Mouse (Mus musculus) forebrain, embryonic 11.5 days (tissue): ENCODE data around the gene Elovl2. TPM values are rescaled to one million over a fixed set of nuclear protein-coding genes. Genes with fewer than 3 reads are reported as not detected.

Experiments used
- ATAC-seq: fragments of 200-750 bp; cut with Nextera tagmentation; replicated peaks from 2 replicates; pipeline ENCODE4 v1.8.0; 2017; ENCODE audit warnings: moderate TSS enrichment; ENCODE audit not compliant: low FRiP score
- DNase-seq: peaks from one replicate; pipeline ENCODE4 v3.0.0-alpha.2; 2017; ENCODE audit warnings: low spot score
- H3K27ac ChIP-seq: fragments of 300-500 bp; sonication (generic); 2 replicates; pipeline ENCODE4 v1.5.1; 2014; ENCODE audit warnings: low read depth, low read length
- H3K27me3 ChIP-seq: fragments of 300-500 bp; sonication (generic); 2 replicates; pipeline ENCODE4 v1.6.1; 2014; ENCODE audit warnings: mild to moderate bottlenecking, low read length, mixed read lengths; ENCODE audit not compliant: control insufficient read depth, insufficient read depth
- H3K36me3 ChIP-seq: fragments of 300-500 bp; sonication (generic); 2 replicates; pipeline ENCODE4 v1.6.1; 2014; ENCODE audit warnings: mild to moderate bottlenecking, low read length, moderate library complexity, mixed read lengths; ENCODE audit not compliant: control insufficient read depth, insufficient read depth
- H3K4me1 ChIP-seq: fragments of 300-500 bp; sonication (generic); replicated peaks from 2 replicates; pipeline ENCODE4 v1.6.1; 2014; ENCODE audit warnings: low read length, mixed read lengths; ENCODE audit not compliant: control insufficient read depth, insufficient read depth
- H3K4me2 ChIP-seq: fragments of 300-500 bp; sonication (generic); 2 replicates; pipeline ENCODE4 v1.6.1; 2014; ENCODE audit warnings: low read depth, mild to moderate bottlenecking, low read length, moderate library complexity, mixed read lengths; ENCODE audit not compliant: severe bottlenecking
- H3K4me3 ChIP-seq: fragments of 300-500 bp; sonication (generic); 2 replicates; pipeline ENCODE4 v1.5.1; 2014; ENCODE audit warnings: low read depth, low read length
- H3K9ac ChIP-seq: fragments of 300-500 bp; sonication (generic); 2 replicates; pipeline ENCODE4 v1.6.1; 2014; ENCODE audit warnings: low read length
- H3K9me3 ChIP-seq: fragments of 300-500 bp; sonication (generic); 2 replicates; pipeline ENCODE4 v1.6.1; 2016; ENCODE audit warnings: low read length, mixed read lengths; ENCODE audit not compliant: control insufficient read depth
- whole genome bisulfite sequencing: fragments of 180-500 bp; shearing (Covaris S2); extraction: QIAGEN DNeasy Blood & Tissue Kit; methylation state at CpG from one replicate; pipeline ENCODE4 v1.1.7; 2014; 5-methylcytosine and 5-hydroxymethylcytosine counted together
- polyA plus RNA-seq: library from polyadenylated mRNA; unstranded; fragments of >200 nt; fragmentation: Nextera tagmentation; extraction: Ambion mirVana; gene quantifications from 2 replicates; pipeline ENCODE4 v1.2.1, GENCODE M21; 2014

Elovl2 gene
- polyA plus RNA-seq, 1 experiment from 2014 or later = 52.8 TPM

DNA sequence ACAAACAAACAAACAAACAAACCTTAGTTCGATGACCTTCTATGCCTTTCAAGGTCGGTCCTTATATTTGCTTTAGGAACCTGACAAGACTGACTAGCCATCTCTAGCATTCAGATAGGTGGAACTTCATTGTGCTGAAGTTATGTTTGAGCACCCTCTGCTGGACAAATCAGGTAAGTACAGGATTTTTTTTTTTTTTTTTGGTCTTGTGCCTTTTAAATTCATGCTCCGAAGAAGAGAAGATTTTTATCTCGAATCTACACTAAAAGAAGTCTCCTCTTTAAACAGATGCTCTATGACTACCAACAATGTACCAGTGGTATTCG, 18.6 kb upstream of the Elovl2 start:
- DNase-seq = no peak
- no peak for ATAC-seq
- Histone ChIP-seq H3K9me3 (no peaks in the 10 kb centered on the region), H3K4me3 (no peak overlapping the region), H3K4me1 (no peaks in the 10 kb centered on the region), H3K9ac (no peak overlapping the region), H3K27me3 (no peaks in the 10 kb centered on the region), H3K27ac (no peak overlapping the region), H3K4me2 (no peak overlapping the region), H3K36me3 (no peaks in the 10 kb centered on the region)
- WGBS = 13% methylated on average over 5 of the region's 5 CpGs

DNA sequence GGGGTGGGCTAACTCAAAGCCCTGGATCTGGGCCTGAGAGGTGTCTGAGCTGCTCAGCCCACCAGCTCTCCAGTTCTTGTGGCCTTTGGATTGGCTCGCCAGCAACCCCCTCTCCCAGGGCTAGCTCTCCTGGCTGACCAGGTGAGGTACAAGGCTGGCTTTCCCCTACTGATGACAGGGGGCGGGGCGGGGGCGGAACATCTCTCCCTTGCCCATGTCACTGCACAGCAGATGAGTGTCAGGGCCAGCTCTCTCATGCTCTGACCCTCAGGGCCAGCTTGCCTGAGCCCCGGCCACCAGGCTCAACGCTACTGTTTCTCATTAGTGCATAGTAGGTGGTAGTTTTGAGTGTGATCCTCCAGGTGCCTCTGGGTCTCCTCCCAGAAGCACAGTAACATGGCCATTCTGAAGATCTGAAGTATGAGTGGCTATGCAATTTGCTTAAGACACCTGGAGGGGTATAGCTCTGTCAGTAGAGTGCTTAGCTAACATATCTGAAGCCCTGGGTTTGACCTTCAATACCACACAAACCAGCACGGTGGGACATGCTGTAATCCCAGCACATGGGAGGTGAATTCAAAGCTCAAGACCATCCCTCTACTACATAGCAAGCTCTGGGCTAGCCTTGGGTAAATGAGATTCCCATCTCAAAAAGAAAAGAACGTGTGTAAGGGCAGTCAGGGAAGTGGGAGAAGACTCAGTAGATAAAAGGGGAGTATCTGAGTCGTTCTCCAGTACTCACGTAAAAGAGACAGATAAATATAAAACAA, 18.0 kb upstream of the Elovl2 start:
- Histone ChIP-seq H3K36me3 (no peaks in the 10 kb centered on the region), H3K4me3 (no peak overlapping the region), H3K9ac (no peak overlapping the region), H3K4me2 (no peak overlapping the region), H3K27me3 (no peaks in the 10 kb centered on the region), H3K27ac (no peak overlapping the region), H3K4me1 (no peaks in the 10 kb centered on the region), H3K9me3 (no peaks in the 10 kb centered on the region)
- DNase-seq (no peak), ATAC-seq (0 out of 2 replicates have a peak, but pooled peaks have one; percentile 27)
- 74% methylated on average over 10 of the region's 10 CpGs for WGBS

DNA sequence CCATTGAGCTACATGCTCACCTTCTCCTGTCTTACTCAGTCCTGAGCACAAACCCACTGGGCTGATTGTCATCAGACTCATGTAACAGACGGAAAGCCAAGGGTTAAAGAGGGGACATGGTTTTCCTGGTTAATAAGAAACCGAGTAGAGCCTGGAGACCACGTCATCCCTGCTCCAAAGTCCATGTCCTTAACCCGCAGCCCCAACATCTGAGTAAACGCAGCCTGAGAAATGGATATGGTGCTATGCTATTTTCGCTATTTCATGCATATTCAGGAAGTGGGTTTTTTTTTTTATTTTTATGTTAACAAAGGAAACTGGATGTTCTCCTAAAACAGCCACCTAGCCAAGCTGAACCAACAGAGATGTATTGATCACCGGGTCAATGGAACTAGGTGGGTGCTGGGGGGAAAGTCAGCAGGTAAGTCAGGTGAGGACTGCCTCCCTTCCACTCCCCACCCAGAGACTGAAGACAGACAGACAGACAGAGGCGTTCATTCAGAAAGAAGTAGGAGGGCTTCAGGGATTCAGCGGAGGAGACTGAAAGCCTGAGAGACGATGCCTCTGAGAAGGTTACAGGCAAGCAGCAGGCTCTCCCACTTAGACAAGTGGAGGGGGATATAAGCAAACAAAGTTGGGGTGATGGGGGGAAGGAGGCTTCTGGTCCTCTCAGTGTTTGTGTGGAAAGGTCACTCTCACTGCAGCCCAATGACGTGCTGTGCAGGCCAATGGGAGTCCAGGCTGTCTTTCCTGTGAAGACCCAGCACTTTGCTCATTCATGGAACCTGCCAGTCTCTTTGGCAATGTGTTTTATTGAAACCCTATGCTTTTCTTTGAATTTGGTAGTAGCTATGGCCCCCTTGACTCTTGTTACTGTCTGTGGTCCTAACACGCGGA, 15.9 kb upstream of the Elovl2 start:
- 83% methylated on average over 13 of the region's 13 CpGs for WGBS
- DNase-seq (no peak), ATAC-seq (no peak)
- Histone ChIP-seq H3K4me2 (no peak overlapping the region), H3K27ac (no peak overlapping the region), H3K4me3 (no peak overlapping the region), H3K9me3 (no peaks in the 10 kb centered on the region), H3K36me3 (no peaks in the 10 kb centered on the region), H3K27me3 (no peaks in the 10 kb centered on the region), H3K4me1 (no peaks in the 10 kb centered on the region), H3K9ac (no peak overlapping the region)

DNA sequence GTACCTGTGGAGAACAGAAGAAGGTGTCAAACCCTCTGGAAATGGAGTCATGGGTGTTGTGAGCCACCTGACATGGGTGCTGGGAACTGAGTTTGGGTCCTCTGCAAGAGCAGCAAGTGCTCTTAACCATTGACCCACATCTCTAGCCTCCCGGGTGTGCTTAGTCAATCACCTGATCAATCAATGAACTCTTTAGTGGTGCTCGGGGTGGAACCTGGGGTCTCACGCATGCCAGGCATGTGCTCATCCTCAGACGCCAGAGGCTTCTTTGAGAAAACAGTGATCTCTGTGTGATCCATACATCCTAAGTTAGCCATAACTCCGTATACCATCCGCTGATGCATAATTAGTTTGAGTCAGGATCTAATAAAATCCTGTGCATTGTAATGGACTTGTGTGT, 15.0 kb upstream of the Elovl2 start:
- no peak overlapping the region for H3K4me2 ChIP-seq
- no peaks in the 10 kb centered on the region for H3K9me3 ChIP-seq
- no peak overlapping the region for H3K9ac ChIP-seq
- H3K36me3 ChIP-seq = no peaks in the 10 kb centered on the region
- no peak overlapping the region for H3K4me3 ChIP-seq
- no peaks in the 10 kb centered on the region for H3K27me3 ChIP-seq
- DNase-seq (no peak), ATAC-seq (no peak)
- H3K4me1 ChIP-seq = no peaks in the 10 kb centered on the region
- 88% methylated on average over 6 of the region's 6 CpGs for WGBS
- no peak overlapping the region for H3K27ac ChIP-seq

DNA sequence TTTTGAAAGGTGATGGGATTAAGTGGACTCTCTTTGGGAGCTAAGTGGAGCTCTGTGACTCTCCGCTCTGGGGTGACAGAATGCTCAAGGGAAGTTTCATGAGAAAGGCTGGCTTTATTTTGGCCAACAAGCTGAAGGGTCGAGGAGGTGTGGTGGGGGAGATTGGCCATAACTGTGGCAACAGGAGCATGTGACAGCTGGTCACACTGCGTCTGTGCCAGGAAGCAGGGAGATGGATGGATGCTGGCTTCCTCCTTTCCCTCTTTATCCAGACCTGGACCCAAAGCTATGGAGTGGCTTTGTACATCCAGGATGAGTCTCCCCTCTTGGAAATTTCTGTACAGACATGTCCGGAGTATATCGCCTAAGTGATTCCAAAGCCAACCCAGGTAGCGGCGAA, 13.0 kb upstream of the Elovl2 start:
- no peak overlapping the region for H3K27ac ChIP-seq
- WGBS = 93% methylated on average over 7 of the region's 7 CpGs
- no peaks in the 10 kb centered on the region for H3K9me3 ChIP-seq
- no peak overlapping the region for H3K4me2 ChIP-seq
- no peaks in the 10 kb centered on the region for H3K27me3 ChIP-seq
- H3K9ac ChIP-seq = no peak overlapping the region
- DNase-seq (no peak), ATAC-seq (no peak)
- no peaks in the 10 kb centered on the region for H3K36me3 ChIP-seq
- no peaks in the 10 kb centered on the region for H3K4me1 ChIP-seq
- no peak overlapping the region for H3K4me3 ChIP-seq

DNA sequence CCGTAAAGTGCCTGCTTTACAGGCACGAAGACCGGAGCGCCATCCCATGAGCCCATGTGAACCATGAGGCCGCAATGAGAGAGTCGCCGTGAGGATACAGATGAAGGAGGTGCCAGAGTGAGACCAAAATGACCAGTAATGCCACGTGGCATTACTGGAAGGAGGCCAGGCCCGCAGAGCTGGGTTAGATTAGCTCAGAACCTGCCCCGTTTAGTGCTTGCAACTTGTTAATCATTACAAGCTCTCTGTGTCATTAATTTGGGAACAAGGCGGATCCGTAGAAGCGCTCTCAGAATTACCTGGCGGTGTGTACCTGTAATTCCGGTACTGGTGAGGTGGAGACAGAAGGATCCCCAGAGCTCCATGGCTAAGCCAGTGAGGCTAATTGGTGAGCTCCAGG, 12.0 kb upstream of the Elovl2 start:
- no peak for ATAC-seq
- 94% methylated on average over 15 of the region's 15 CpGs for WGBS

DNA sequence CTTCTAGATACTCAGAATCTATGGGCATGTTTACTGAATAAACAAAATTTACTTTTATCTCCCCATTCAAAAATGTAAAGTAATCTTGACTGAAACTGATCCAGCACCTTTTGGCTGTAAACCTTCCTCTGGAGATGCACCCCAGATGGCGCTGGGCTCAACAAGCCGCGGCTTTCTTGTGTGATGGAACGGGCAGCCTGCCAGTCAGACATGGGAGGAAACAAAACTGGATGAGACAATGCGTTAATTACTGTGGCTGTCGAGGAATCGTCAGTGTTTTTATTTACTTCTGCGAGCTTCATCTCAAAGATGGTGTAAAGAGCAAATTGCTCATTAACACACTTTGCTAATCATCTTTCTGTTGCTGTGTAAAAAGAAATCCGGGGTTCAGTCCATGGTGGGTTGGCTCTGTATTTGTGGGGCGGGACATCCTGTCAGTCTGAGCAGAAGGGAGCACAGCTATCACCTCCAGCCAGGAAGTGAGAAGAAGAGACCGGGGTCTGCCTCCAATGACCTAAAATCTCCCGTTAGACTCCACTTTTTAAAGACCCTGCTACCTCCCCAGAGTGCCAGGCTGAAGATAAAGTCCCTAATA, 11.3 kb upstream of the Elovl2 start:
- no peak overlapping the region for H3K4me3 ChIP-seq
- no peaks in the 10 kb centered on the region for H3K4me1 ChIP-seq
- H3K27ac ChIP-seq = no peak overlapping the region
- H3K27me3 ChIP-seq = no peaks in the 10 kb centered on the region
- no peak overlapping the region for H3K9ac ChIP-seq
- no peak for DNase-seq
- H3K9me3 ChIP-seq = no peaks in the 10 kb centered on the region
- ATAC-seq = no peak
- H3K4me2 ChIP-seq = no peak overlapping the region
- 90% methylated on average over 12 of the region's 12 CpGs for WGBS
- no peaks in the 10 kb centered on the region for H3K36me3 ChIP-seq

More for the DNA sequence above, 12.0 kb upstream of the Elovl2 start:
- H3K4me1 ChIP-seq = no peaks in the 10 kb centered on the region
- no peak overlapping the region for H3K4me2 ChIP-seq
- H3K4me3 ChIP-seq = no peak overlapping the region
- DNase-seq = no peak
- no peak overlapping the region for H3K27ac ChIP-seq
- H3K9ac ChIP-seq = no peak overlapping the region
- H3K36me3 ChIP-seq = no peaks in the 10 kb centered on the region
- no peaks in the 10 kb centered on the region for H3K9me3 ChIP-seq
- H3K27me3 ChIP-seq = no peaks in the 10 kb centered on the region

DNA sequence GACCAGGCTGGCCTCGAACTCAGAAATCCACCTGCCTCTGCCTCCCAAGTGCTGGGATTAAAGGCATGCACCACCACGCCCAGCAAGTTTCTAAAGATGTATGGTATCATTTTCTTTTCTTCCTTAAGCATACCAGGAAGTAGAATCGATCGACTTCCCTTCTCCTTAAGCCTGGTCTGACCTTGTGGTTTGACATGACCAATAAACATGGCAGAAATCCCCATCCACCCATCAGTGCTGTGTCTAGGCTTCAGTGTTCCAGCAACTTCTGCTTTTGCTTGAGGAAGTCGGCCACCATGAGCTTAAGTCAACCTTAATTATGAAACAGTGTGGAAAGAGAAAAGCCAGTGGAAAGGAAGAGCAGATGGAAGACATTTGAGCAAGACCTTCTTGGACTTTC, 10.1 kb upstream of the Elovl2 start:
- Histone ChIP-seq H3K36me3 (no peaks in the 10 kb centered on the region), H3K27ac (no peak overlapping the region), H3K4me1 (no peaks in the 10 kb centered on the region), H3K4me2 (no peak overlapping the region), H3K4me3 (no peak overlapping the region), H3K9ac (no peak overlapping the region), H3K9me3 (no peaks in the 10 kb centered on the region), H3K27me3 (no peaks in the 10 kb centered on the region)
- 85% methylated on average over 5 of the region's 5 CpGs for WGBS
- DNase-seq = no peak
- no peak for ATAC-seq
